Mouse (Mus musculus) Muller cell, postnatal 12 days (primary cell): ENCODE data around the gene Dgkq.
A peak's percentile ranks its signal among the peaks of the same experiment; 100 is the strongest.

Experiments used
- DNase-seq: peaks from one replicate; pipeline ENCODE4 v3.0.0-alpha.2; 2015; ENCODE audit errors: inconsistent ontology term

Dgkq gene

GRCm38 (mm10) chr5:108668977-108669936, at the start of gene Dgkq:
TSS of gene Dgkq (minus strand) at chr5:108669672.
- DNase-seq = peak; percentile 86

DNA sequence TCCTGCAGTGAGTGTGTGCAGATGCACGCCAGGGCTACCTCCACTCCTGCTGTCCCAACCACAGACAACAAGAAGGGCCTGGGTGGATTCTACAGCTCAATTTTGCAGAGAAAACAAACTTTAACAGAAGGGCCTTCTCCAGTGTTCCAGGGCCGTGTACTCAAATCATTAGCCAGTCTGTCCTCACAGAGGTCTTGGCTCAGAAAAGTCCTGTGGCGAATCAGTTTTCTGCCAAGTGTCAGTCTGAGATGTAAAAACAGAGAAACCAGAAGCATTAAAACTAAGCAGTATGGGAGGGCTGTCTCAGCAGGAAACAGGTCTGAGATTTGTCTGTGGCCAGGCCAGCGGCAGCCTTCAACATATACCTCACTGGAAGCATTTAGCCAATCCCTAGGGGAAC, 48.6 kb upstream of the Dgkq start:
- DNase-seq = peak; percentile 45

GRCm38 (mm10) chr5:108715974-108716373, 46.5 kb upstream of the Dgkq start:
- no peak for DNase-seq

GRCm38 (mm10) chr5:108714149-108714548, 44.7 kb upstream of the Dgkq start:
- peak; percentile 79 for DNase-seq

DNA sequence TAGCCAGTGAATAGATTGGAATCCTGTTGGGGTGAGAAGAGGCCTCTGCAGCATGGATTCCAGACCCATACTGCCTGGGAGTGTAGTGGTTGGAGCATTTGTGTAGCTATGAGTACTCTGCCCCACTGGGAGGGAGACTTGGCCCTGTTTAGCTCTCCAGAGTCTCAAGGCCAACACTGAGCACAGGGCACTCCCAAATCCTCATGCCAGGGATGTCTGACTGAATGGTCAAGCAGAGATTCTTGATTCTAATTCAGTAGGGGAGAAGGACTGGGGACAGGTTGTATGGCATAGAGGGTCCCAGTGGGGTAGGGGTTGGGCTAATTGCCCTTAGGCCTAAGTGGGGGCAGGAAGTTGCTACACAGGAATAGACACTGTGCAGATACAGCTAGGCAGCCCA, 44.2 kb upstream of the Dgkq start:
- DNase-seq = peak; percentile 46

GRCm38 (mm10) chr5:108713096-108713495, 43.6 kb upstream of the Dgkq start:
- DNase-seq = no peak

- no peak for DNase-seq
These were observed 42.5 kb upstream of the Dgkq start for GRCm38 (mm10) chr5:108711968-108712367.

DNA sequence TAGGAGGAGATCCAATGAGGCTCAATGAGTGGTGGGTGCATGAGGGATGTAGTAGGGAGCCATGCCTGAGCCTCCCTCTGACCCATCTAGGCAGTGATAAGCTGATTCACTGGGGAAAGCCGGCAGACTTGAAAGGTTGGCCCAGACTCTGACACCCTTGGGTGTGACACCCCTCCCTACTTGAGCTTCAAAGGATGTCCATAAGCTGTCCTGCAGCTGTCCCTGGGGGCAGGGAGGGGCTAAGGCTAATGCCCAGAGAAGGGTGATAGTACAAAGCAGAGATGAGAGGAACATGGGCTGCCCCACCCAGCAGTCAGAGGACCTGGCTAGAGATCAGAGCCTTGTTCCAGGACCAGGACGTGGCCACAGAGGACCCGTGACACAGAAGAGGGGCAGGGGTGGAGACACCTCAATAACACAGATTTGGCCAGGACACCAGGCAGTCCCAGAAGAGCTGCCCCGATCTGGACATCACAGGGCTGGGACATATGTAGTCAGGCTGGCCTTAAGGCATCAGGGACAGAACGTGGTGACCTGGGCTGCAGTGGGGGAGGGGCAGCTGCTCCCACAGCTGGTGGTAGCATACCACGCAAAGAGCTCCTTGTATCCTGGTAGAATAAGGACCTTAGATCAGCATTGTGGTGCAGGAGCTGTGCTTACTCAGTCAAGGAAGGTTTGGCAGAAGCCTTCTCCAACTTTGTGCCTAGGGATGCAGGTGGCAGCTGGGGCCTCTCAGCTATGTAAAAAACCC, 39.7 kb upstream of the Dgkq start:
- no peak for DNase-seq

DNA sequence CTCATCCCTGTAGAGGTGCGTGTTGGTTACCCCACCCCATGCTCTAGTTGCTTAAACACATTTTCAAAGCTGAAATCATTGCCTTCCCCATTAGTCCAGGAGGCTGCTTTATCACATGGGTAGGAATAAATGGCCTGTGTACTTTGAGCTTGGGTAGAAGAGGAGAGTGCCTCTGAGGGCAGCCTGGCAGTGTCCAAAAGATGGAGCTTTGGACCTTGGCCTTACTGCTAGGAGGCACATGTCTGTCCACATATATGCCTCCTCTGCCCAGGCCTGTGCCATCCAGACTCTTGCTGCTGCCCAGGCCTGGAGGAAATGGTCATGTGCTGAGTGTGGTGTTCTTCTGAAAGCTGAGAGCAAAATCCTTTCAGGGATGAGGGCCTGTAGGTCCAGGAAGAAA, 38.9 kb upstream of the Dgkq start:
- no peak for DNase-seq

- no peak for DNase-seq
These were observed 38.3 kb upstream of the Dgkq start for GRCm38 (mm10) chr5:108707758-108708157.

- DNase-seq = no peak
These were observed 34.5 kb upstream of the Dgkq start for GRCm38 (mm10) chr5:108703754-108704626.

DNA sequence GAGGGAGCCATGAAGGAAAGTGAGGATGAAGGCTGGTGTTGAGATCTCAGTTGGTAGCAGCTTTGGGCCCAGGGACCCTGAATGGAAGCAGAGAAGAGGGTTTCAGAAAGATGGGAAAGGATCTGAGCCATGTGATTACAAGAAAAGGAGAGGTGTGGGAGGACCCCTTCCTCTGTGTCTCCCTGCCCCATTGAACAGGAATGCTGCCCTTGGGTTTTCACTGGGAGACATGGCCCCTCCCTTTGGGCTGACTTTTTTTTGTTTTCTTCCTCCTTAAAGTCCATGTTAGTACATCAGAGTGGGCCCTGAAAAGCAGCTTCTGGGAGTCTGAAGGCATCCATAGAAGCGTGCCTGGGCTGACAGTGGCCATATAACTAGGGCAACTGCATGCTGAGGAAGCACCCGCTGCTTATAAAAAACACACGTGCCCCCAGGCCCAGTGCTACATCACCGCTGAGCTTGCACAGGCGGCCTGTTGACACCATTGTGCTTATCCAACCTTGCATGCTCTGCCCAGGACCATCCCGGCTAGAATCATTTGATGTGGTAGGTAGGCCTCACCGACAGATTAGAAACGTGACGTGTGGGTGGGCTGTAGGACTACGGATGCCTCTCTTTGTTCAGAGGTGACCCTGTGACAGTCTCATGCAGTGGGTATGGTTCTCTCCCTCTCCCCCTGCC, 32.0 kb upstream of the Dgkq start:
- DNase-seq = no peak

DNA sequence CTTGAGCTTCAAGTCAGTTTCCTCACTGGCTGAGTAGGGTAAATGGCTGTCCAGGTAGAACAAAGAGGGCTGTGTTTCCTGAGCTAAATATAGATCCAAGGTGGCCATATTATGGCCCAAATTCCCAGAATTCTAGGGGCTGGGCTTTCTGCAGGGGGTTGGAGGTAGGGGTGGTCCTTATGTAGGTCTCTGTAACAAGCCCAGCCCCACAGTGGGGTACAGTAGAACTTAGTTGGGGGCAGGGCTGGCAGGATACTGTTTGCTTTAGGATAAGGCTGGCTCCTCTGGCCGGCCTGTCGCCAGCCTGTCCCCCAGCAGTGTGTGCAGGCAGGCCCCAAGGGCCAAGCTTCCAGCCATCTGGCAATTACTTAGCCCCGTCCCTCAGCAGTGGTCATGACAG, 30.9 kb upstream of the Dgkq start:
- DNase-seq = no peak

- DNase-seq = peak; percentile 88
These were observed 27.9 kb upstream of the Dgkq start for GRCm38 (mm10) chr5:108697341-108697753.

DNA sequence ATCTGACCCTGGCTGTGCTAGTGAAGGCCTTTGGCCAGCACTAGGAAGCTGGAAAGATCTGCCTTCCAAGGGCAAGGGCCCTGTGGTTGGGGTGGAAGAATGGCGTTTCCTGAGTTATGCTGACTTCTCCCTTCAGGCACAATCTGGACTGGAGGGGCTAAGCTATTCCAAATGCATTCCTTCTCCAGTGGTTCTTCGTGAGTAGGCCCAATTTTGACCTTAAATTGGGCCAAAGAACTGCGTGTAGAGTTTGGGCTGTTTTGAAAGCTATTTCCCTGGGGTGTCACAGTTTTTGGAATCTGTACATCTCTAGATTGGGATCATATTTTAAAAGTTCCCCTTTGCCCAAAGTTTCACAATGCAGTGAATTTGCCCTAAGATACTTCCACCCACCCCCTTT, 27.1 kb upstream of the Dgkq start:
- no peak for DNase-seq

DNA sequence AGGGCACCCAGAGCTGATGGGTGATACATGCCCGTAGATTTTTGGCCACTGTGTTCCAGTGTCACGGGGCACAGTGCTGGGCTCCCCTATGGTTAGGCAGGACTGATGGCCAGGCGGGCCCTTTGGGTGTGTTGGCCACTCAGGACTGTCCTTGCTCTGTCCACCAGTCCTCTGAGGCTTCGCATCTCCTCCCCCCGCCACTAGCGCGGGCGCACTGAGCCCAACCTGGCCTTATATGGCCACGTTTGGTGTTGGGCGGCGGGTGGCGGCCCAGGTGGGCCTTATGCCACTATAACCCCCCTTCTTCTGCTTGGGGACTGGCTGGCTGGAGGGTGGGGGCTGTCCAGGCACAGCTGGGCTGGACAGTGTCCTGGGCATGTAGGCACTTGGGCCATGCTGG, 26.4 kb upstream of the Dgkq start:
- DNase-seq = no peak

GRCm38 (mm10) chr5:108694352-108695261, 25.1 kb upstream of the Dgkq start:
- peak; percentile 80 for DNase-seq

- DNase-seq = peak; percentile 96
These were observed 24.4 kb upstream of the Dgkq start for GRCm38 (mm10) chr5:108693872-108694288.

DNA sequence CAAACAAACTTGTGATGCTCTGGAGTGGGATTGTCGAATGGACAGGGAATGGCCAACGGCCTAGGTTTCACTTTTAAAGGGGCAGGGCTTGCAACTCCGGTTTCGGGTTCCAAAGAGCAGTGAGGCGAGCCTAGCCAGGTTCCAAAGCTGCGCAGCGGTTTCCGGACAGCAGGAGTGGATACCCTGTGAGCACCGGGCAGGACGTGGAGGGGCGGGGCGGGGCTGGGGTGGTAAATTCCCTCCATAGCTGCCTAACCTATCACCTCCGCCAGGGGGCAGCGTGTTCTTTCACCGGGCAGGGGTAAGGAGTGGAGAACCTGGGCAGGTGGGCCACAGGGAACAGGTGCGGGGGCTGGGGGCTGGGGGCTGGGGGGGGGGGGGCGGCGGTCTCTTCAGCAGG, 22.8 kb upstream of the Dgkq start, which contains the start of gene Fgfrl1:
Fgfrl1 (plus strand) TSS at position 112 of the 400 bp plus-strand sequence.
- peak; percentile 75 for DNase-seq

DNA sequence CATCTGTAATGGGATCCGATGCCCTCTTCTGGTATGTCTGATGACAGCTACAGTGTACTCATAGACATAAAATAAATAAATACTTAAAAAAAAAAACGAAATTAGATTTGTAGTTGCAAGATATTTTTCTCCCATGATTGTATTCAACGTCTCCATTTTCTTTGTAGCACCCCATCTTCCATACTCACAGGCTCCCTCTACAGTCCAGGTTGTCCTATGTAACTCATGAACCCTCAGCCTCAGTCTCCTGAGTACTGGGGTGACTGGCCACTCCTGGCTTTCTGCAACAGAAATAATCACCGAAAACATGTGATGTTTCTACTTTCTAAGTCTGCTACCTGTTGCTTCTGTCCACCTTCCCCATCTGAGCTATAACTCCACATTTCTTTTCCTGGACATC, 21.7 kb upstream of the Dgkq start:
- no peak for DNase-seq
